Mouse (Mus musculus) lung, adult 18-20 months (tissue): ENCODE data around the gene Il4ra.
A peak's percentile ranks its signal among the peaks of the same experiment; 100 is the strongest.

ENCODE experiments used
- DNase-seq, 2 experiments: peaks; one replicate each; pipeline ENCODE4 v3.0.0; 2022; ENCODE audit warnings: mixed read lengths in 2 of 2

Il4ra gene

DNA sequence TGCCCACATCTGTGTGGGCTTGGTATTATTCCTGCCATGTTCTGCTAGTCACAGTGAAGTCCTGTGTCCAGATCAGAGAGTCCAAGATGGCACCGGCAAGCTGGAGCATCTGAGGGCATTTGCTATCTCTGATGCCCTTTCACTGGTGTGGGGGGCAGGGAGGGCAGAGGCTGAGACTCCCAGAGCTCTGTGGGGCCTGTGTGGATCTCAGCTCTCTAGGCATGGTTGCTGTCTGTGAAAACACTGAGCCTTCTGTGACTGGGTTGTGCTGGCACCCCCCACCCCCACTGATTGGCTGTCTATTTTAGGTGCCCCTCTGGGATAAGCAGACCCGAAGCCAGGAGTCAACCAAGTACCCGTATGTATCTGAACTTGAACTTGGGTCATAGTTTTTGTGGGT is 22.9 kb downstream of the Il4ra start:
- DNase-seq: no peak

DNA sequence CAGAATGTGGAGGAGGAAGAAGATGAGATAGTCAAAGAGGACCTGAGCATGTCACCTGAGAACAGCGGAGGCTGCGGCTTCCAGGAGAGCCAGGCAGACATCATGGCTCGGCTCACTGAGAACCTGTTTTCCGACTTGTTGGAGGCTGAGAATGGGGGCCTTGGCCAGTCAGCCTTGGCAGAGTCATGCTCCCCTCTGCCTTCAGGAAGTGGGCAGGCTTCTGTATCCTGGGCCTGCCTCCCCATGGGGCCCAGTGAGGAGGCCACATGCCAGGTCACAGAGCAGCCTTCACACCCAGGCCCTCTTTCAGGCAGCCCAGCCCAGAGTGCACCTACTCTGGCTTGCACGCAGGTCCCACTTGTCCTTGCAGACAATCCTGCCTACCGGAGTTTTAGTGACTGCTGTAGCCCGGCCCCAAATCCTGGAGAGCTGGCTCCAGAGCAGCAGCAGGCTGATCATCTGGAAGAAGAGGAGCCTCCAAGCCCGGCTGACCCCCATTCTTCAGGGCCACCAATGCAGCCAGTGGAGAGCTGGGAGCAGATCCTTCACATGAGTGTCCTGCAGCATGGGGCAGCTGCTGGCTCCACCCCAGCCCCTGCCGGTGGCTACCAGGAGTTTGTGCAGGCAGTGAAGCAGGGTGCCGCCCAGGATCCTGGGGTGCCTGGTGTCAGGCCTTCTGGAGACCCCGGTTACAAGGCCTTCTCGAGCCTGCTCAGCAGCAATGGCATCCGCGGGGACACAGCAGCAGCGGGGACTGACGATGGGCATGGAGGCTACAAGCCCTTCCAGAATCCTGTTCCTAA is 24.0 kb downstream of the Il4ra start:
- no peak for DNase-seq

DNA sequence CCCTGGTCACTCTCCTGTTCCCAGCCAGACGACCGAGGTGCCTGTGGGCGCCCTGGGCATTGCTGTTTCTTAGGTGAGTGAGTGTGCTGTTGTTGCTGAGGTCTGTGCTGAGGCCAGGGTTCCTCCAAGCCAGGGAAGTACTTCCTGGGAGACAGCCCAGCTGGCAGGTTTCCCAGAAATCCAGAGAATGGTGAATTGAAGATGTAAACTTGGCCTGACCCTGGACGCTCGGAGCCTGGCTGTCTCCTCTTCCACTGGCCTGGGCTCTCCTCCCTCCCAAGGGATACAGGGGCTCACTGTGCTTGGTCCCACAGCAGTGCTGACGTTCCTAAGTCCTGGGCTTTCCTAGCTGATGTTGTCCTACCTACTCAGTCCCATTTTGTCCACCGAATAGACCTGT is 25.1 kb downstream of the Il4ra start:
- peak; percentile 85 to 89 for DNase-seq

DNA sequence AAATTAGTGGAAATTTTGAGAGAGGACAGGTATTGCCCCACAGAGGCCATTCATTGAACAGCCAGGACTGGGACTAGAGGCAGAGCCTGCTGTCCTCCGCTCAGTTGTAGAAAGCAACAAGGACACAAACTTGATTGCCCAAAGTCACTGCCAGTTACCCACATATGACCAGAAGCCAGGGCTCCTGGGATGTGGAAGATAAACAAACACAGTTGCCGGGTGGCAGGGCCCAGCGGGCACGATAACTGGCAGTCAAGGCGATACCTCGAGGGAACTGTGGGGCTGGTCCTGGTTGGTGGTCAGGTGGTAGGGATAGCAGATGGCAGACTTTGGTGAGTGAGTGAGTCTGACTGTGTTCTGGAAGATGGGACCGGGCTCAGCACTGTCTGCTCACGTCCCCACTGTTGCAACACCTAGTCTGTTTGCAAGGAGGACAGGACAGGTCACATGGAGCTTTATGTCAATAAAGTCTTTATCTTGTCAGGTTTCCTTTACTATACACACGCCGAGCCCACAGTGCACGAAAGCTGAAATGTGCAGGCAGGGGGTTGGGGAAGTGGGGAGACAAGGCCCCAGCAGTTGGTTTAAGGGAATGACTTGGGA is 25.7 kb downstream of the Il4ra start:
- no peak for DNase-seq

DNA sequence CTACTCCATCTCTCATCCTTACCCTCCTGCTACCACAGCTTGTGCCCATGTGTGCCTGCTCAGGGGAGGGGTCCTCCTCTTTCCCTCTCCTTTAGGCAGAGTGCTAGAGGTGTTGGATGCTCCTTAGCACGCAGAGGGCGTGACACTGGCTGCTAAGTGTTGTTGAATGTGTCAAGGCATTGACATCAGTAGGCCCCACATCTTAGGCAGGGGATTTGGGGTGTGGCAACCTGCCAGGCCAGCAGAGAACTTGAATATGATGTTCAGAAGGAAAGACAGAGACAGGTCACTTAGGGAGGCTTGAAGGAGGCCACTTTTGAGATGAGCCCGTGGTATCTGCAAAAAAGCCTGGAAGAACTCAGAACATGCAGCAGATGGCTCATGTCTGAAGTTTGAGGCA is 26.2 kb downstream of the Il4ra start:
- DNase-seq: no peak

DNA sequence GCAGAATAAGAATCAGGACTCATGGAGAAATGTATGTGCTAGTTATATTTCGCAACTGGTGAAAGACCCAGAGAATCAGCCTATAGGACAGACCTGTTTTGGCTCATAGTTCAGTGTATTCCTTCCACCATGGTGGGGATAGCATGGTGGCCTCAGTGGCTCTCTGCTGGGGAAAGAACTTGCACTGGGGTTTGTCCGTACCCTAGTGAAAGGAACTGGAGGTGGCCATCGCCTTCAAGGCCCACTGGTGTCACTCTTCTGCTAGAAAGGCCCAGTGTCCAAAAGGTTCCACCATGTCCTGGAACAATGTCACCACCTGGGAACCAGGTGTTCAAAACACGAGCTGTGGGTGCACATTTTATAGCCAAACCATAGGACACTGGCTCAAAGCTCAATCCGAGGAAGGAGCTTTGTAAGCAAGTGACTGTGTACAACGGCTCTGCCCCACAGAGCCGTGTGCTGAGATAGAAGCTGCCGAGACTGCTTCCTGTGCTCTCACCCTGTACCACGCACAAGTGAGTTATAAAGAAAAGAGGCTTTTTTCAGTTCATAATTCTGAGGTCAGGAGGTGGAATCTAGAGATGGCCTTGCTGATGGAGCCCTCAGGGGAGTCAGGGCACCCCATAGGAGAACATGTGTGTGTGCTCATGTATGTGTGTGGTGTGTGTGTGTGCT is 27.8 kb downstream of the Il4ra start:
- no peak for DNase-seq

DNA sequence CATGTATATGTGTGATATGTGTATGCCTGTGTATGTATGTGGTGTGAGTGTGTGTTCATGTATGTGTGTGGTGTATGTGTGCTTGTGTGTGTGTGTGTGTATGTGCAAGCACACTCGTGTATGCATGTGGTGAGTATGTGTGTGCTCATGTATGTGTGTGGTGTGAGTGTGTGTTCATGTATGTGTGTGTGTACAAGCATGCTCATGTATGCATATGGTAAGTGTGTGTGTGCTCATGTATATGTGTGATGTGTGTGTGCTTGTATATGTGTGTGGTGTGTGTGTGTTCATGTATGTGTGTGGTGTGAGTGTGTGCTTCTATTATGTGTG is 28.3 kb downstream of the Il4ra start:
- DNase-seq: no peak

DNA sequence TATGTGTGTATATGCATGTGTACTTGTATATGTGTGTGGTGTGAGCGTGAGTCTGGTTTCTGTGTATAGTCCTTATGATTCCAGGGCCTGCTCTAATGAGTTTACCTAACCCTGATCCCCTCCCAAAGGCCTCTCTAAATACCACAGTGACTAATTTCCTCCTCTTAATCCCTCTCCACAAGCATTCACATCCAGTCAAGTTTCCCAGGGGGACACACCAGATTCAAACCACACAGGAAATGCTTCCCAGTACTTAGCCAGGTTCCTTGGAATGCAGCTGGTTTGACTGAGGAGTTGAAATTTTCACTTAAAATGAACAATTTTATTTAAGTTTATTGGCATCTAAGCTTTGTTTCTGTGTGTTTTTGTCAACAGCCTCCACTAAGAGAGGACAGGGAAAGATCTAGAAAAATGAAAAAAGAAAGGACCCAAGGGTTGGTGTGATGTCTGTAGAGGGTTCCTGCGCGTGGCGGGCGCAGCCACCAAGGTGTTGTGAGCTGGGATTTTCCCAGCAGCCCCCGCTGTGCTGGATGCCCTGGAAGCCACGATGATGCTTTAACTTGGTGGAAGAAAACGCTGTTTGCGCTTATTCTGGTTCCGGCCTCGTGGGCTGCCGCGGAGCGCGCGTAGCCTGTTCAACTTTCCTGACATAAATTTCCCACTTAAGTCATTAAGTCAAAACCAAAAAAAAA is 28.9 kb downstream of the Il4ra start:
- DNase-seq: peak in 1 of 2 experiments; percentile 57

DNA sequence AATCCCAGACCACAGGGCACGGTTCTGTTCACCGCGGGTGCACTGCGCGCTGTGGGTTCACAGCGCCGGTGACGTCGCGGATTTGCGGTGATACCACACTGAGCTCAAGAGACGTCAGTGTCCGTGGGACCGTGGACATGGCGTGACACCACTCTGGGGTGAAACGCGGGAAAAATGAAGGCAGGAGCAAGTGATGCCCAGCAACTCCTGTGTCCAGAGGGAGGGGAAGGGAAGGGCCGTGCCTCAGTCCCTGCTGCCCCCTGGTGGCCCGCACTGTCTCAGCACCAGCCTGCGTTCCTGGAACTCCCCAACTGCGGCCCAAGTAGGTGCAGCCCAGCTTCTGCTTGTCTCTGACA is 29.4 kb downstream of the Il4ra start:
- DNase-seq: peak; percentile 88 to 91

DNA sequence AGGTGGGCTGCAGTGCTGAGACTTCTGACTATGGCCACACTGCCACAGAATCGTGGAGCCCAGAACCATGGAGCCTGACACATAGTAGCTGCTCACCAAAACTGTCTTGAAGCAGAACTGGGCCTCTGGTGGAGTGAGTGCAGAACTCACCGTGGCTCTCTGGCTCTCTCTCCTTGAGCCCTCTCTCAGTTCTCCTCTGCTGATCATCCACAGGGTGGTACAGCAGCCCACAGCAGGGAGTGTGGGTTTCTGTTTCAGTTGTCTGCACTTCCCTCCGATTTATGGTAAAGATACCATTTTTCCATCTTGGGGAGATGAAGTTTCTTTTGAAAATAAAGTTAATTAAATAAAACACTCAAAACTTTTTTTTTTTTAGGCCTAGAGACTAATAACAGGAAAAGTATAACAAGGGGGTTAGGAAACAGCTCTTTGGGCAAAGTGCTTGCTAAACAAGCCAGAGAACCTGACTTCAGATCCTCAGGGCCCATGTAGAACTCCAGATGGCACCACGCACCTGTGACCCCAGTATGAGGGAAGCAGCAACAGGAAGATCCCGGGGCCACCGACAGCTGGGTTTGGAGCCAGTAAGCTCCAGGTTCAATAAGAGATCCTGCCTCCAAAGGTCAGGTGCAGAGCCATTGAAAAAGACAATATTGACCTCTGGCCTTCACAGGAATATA is 31.5 kb downstream of the Il4ra start:
- DNase-seq: no peak

DNA sequence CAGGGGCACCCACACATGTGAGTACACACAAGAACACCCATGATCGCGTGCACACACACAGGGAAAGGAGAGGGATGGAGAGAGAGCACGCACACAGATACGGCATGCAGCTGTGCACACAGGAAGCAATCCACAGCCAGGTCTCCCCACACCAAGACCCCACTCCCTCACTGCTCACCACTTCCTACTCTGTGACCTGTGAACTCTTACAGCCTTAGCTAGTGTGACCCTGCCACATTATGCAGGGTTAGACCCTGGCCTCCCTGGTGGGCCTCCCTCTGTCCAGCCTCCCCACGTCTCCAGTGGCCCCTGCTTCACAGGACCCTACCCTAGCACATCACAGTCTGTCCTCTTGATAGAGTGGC is 32.1 kb downstream of the Il4ra start:
- no peak for DNase-seq

DNA sequence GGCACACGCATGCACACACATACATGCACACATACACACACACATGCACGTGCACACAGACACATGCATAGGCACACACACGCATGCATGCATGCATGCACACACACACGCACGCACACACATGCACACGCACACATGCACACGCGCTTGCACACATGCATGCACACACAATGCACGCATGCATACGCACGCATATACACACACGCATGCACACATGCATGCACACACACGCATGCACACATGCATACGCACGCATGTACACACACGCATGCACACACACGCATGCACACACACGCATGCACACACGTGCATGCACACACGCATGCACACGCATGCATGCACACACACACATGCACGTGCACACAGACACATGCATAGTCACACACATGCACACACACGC is 34.4 kb downstream of the Il4ra start:
- DNase-seq: no peak

DNA sequence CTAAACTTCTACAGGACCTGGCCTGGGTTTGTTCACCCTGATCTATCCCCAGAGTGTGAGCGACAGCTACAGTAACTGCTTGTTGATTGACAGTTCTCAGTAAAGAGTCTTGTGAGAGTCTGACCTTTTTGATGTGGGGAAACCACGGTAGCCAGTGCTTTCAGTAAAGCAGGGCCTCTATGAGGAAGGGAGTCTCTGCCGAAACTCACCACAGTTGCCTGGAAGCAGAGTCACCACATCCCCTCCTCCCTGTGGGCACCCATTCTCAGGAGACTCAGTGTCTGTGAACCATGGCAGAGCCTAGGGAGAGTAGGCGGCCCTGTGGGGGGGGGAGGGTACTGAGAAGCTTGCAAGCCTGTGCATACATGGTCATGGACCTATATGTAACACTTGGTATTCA is 36.8 kb downstream of the Il4ra start:
- DNase-seq: no peak

DNA sequence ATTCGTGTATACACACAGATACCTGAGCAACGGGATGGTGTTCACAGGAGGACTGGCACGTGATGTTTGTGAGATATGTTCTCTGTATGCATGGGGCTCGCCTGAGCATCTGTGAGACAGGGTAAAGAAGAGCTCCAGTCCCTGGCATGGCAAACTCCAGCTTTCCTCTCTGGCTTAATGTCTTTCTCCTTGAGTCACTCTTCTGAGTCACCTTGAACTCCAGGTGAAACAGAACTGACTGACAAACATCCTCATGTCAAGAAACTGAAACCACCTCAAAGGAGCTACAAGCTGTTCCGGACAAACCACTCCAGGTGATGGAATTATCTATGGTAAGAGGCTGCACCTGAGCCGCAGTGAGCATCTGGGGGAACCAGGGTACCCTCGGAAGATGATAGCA is 38.0 kb downstream of the Il4ra start:
- no peak for DNase-seq

DNA sequence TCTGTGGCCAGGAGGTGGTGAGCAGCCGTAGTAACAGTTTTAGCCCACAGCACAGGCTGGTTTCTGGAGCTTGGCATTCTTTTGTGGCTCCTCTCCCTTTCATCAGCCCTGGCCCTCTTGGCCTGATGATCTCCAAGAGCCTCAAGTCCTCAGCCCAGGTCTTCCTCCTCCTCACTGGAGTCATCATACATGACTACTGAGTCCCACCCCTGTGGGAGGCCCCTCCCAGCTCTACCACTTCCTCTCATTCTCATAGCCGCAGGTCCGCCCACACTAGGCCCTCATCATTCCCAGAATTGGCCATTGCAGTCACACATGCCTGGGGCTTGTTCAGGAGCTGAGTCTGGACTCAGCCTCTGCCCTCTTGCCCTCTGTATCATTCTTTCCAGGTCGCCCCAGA is 41.9 kb downstream of the Il4ra start:
- peak in 1 of 2 experiments; percentile 70 for DNase-seq

DNA sequence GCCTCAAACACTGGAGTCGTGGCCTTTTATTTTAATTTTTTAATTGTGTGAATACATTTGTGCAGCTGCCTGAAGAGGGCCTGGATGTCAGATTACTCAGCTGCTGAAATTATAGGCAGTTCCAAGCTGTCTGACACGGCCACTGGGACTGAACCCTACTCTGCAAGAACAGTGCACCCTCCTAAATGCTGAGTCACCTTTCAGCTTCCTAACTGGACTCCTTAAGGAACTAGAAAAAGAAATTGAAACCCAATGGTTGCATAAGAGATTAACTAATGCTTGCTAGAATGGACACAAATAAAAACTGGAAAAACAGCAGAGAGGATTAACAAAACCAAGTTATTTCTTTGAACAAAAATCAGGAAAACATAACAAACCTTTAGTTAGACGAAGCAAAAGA is 44.5 kb downstream of the Il4ra start:
- DNase-seq: no peak

DNA sequence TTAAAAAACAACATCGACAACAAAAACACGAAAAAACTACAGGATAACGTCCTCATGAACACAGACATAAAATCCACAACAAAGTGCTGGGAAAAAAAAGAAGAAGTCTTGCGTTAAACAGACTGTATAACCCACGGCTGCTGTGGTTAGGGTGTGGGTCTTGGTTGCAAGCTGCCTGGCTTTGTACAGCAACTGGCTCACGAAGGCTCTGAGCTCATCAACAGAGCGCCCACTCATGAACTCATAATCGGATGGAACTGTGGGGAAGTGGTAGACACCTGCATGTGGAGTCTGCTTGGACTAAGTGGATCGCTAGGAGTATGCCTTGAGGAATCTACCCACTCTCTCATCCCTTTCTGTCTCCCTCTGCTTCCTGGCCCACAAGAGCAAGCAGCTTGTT is 45.2 kb downstream of the Il4ra start:
- no peak for DNase-seq

DNA sequence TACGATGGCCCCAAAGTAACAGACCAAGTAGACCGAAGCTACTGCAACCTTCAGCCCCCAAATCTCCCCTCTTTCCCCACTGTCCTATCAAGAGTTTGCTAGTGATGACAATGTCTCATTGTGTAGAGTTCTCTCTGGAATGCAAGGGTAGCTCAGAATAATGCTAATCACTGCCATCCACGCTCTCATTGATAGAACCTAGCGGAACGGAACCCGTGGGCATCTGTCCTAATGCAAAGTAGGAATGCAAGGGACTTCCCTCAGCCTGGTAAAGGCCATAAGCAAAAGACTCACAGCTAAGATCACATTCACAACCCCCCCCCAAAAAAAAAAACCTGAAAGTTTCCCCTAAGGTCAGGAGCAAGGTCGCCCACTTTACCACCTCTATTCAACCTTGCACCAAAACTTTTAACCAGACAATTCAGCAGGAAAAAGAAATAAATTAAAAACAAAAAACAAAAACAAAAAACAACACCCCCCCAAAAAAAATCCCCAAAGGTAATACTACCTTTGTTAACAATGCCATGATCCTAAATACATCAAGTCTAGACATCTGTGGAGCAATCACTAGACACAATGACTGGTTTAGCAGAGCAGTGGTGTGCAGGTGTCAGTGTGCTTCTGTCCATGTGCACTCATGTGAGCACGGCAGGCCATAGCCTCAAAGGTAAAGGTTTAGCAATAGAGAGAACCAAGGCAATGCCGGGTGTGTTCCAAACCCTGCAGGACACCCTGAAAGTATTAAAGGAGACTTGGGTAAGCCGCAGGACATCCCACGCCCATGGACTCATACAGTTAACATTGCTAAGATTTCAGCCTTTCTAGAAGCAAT is 45.8 kb downstream of the Il4ra start:
- DNase-seq: no peak

DNA sequence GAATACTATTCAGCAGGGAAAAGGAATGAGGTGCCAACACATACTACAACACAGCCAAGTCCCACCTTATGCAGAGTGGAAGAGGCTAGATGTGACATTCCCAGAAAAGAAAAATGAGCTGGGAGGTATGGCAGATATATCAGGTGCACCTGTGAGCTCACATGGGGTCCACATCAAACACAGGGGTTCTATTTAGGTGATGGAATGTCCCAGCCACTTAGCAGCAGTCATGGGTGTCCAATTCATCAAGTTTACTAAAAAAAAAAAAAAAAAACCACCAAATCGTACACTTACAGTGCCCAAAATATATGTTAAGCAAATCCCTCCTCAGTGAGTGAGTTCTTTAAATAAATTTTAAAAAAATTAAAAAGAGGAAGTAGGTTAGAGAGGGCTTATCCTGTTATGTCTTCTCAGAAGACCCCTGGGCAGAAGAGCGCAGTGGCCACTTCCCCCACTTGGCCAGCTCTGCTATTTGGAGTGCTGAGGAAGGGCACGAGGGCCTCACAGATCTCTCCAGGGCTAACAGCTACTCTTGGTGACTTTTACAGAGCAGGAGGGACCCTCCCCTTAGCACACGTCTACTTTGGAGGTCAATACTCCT is 47.6 kb downstream of the Il4ra start:
- no peak for DNase-seq

DNA sequence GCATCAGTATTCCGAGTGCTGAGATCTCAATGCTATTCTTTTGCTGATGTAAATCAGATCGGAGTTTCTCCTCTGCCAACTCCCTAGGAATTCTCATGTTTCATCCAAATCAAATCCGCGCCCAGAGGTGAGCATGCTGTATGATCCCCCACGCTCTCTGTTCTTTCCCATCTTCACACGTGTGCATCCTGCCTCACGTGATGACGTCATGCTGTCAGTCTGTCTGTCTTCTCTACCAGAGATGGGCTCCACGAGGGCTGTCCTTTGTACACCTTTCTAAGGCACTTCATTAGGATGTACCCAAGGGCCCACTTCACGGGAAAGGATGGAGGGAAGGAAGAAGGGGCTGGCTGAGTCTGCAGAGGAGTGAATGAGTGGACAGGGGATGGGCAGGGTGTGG is 48.2 kb downstream of the Il4ra start:
- no peak for DNase-seq

DNA sequence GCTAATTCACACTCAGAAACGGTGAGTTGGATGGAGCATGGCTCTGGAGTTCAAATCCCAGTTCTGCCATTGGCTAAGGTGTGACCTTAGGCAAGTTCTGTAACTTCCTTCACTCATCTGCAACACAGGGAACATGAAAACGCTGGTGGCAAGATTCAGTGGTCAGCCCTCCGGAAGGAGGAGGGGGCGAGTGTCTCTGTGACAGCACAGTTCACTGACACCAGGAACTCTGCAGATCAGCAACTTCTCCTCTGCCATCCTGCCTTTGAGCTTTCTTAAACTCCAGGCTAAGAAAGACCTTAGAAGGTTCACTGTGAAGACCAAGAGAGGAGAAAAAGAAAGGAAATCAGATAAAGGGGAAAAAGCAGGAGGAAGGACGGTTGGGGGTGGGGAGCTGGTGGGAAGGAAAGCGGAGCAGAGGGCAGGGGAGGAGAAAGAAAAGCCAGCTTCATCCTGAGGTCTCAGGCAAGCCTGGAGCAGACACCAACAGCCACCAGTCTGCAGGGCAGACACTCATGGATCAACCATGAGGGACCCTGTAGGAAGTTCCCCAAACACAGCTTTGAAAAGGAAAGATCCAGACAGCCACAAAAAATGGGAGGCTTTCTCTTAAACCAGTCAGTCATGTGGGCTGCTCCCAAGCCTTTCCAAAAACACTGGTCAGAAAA is 48.8 kb downstream of the Il4ra start:
- no peak for DNase-seq
